Mouse (Mus musculus): ENCODE results near the gene Rps11.
"Not testable (repeated sequence)": the region's sequence is repeated elsewhere in the genome, so short reads cannot be mapped to it uniquely, and the experiment has no call there.

The Rps11 gene

GRCm38 (mm10) chr7:45133446-45134159, 9.4 kb upstream of the Rps11 start:
- no peak for DNase-seq (ENCODE audit: low read depth, low spot score)

- DNase-seq (ENCODE audit: low read depth, low spot score), result no peak
Observed at GRCm38 (mm10) chr7:45131850-45132249, 7.6 kb upstream of the Rps11 start.

DNA sequence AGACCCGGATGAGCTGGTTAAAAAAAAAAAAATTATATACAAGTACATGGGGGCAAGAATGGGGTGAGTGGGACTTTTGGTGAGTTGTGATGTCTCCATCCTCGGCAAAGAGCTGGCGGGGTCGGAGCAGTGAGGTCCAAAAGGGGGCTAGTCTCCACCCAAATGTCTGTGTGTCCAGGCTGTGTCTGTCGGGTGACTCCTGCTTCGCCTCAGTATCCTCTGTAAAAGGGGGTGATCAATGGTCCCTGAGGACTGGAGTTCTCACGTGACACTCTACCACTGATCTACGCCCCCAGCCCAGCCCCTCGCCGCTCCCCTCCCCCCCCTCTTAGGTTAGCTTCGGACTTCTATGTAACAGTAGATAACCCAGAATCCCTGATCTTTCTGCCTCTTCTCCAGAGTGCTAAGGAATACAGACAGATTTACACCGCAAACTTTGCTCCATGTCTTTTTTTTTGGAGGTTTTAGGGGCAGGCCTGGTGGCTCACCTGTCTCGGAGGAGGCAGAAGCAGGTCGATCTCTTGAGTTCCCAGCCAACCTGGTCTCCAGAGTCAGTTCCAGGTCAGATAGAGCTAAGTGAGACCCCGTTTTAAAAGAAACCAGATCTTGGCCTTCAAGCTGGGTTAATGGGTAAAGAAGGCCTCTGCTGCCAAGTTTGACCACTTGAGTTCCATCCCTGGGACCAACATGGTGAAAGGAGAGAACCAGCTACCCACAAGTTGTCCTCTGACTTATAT, 5.7 kb upstream of the Rps11 start:
- no peak for DNase-seq (ENCODE audit: low read depth, low spot score)

- peak; percentile 46 for DNase-seq (ENCODE audit: low read depth, low spot score)
Observed at GRCm38 (mm10) chr7:45129318-45129717, 5.1 kb upstream of the Rps11 start.

GRCm38 (mm10) chr7:45128624-45129246, 4.5 kb upstream of the Rps11 start, which contains the start of gene Rpl13a:
Gene Rpl13a (minus strand): TSS chr7:45128761.
- peak; percentile 100 for DNase-seq (ENCODE audit: low read depth, low spot score)

GRCm38 (mm10) chr7:45127700-45128224, 3.5 kb upstream of the Rps11 start:
- DNase-seq (ENCODE audit: low read depth, low spot score), result no peak

- no peak for DNase-seq (ENCODE audit: low read depth, low spot score)
Observed at GRCm38 (mm10) chr7:45126844-45127699, 2.8 kb upstream of the Rps11 start.

GRCm38 (mm10) chr7:45126147-45126843, 2.1 kb upstream of the Rps11 start:
- DNase-seq (ENCODE audit: low read depth, low spot score), result no peak

DNA sequence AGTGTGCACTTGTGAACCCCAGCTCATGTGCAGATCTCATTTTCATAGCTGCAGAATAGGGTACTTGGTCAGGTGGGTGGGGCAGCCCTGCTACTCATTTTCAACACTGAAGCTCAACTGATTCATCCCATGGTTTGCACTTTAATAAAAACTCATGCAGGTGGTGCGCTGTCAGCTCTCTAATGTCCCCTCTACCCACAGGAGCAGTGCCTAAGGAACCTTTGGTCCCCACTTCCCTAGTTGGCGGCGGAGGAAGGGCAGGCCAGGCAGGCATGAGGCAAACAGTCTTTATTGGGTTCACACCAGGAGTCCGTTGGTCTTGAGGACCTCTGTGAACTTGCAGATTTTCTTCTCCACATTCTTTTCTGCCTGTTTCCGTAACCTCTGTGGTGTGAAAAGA, 1.4 kb upstream of the Rps11 start:
- DNase-seq (ENCODE audit: low read depth, low spot score), result not testable (repeated sequence)

- DNase-seq (ENCODE audit: low read depth, low spot score), result peak; percentile 18
Observed at GRCm38 (mm10) chr7:45125144-45125600, 933 bp upstream of the Rps11 start.

- DNase-seq (ENCODE audit: low read depth, low spot score), result no peak
Observed at GRCm38 (mm10) chr7:45123186-45123570, 1.1 kb downstream of the Rps11 start.

DNA sequence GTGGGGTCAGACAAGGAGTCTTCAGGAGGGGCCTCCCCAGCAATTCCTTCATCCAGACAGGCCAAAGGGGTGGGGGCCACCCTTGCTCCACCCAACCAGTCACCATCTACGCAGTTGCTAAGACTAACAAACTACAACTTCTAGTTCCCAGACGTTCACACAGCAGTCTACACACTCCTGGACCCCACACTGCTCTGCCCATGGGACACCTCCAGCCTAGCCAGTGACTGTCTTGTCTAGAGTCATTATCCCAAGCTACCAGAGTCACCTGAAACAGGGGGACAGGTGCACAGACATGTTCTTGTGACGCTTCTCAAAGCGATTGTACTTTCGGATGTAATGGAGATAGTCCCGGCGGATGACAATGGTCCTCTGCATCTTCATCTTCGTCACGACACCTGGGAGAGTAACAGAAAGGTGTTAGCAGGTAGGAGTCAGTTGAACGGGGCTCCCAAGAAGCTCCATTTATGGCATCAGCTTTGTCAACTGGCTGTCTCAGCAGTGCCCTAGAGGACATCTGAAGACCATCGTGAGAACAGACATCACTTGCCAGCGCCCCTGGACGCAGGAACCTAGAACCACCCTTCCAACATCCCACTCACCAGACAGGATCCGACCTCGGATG, 1.6 kb downstream of the Rps11 start:
- DNase-seq (ENCODE audit: low read depth, low spot score), result no peak

DNA sequence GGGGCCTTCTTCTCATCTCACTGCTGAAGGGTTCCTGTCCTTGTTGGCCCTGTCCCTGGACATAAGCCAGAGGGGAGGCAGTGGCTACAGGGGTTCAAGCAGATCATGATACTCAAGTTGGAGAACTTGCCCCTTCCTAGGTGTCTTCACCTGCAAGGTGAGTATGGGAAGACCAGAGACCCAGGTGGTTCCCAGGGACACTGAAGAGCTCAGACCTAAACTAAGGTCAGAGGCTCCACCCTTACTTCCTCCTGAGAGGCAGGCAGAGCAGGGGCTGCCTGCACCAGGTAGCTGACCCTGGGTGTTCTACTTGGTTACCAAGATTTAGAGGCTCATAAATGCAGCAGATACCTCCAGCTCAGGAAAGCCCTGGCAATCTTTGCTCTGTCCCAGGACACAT, 2.3 kb downstream of the Rps11 start:
- no peak for DNase-seq (ENCODE audit: low read depth, low spot score)

DNA sequence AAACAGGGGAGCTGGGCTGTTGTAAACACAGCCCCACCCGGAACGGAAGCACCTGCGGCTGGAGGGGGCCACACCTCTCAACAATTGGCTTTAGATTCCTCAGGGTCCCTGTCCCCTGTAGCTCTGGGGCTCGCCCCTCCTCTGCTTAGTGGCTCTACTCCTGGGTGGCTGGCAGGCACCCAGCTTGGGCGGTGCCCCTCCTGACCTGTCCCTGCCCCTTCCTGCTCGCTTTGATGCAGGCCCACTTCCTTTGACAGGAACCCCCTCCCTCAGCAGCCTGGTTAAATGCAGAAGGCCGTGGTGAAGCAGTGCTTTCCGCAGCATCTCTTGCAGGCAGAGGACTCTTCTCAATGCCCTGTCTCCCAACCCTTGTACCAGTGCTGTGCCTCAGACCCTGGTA, 2.8 kb downstream of the Rps11 start:
- DNase-seq (ENCODE audit: low read depth, low spot score), result no peak

GRCm38 (mm10) chr7:45119780-45120709, 4.2 kb downstream of the Rps11 start:
- no peak for DNase-seq (ENCODE audit: low read depth, low spot score)

DNA sequence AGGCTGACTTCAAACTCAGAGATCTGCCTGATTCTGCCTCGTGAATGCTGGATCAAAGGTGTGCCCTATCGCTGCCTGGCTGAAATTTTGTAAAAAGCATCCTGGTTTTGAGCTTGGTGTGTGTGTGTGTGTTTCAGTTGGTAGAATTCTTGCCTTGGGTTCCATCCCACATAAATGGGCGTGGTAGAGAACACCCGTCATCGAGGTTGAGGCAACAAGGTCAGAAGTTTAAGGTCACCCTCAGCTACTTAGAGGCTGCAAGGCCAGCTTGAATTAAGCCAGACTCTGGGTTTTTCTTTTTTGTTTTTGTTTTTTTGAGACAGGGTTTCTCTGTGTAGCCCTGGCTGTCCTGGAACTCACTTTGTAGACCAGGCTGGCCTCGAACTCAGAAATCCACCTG, 5.9 kb downstream of the Rps11 start:
- no peak for DNase-seq (ENCODE audit: low read depth, low spot score)

DNA sequence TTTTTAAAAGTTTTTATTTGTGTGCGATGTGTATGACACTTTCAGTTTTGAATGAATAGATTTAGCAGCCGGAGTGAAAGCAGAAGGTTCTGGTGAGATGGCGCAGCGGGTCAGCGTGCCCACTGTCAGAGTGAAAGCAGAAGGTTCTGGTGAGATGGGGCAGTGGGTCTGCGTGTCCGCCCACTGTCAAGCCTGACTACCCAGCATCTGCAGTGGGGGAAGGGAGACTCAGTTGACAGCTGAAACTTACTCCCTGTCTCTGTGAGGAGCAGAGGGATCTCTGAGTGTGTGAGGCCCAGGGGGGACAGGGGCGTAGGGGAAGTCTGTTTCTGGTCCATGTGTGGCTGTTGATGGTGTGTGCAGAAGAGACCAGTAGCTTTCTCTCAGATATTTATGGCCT, 6.7 kb downstream of the Rps11 start:
- no peak for DNase-seq (ENCODE audit: low read depth, low spot score)

- no peak for DNase-seq (ENCODE audit: low read depth, low spot score)
Observed at GRCm38 (mm10) chr7:45113476-45113875, 10.8 kb downstream of the Rps11 start.

DNA sequence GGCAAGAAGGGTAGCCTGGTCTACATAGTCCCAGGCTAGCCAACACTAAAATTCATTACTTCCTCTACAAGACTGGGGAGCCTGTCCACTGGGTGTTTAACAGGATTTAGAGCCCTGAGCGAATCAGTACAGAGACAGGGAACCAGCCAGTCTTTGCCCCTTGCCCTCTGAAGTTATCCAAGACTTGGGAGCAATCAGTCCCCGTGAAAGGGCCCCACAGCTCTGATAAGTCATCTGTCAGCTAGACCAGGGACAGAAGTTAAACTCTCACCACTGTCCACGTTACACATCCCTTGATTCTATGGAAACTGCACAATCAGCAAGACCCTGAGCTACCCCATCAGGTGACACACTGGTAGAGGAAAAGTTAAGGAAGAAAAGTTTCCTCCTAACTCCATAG, 11.7 kb downstream of the Rps11 start:
- DNase-seq (ENCODE audit: low read depth, low spot score), result no peak
